Mouse (Mus musculus): ENCODE measurements at regions not wholly inside any gene's neighbourhood (a gene's known extent, or its start where the extent isn't known, plus 50 kb on each side); places are given as distances from the start of the nearest gene placed in this dataset.

DNA sequence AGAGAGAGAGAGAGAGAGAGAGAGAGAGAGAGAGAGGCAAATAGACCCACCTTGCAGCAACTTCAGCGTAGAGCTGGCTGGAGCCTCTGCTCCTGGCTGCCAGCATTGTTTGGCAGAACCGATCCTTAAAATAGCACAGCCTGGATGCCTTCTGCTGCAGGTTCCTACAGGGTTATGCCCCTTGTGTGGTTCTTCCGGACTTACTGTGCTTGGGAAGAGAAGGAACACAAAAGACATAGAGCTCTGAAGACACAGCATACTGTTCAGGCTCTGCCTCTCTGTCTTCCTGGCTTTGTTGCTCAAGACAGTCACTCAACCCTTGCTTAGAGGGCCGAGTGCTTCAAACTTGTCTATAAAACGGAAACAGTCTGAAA lies 86.2 kb upstream of the Slc25a26 start:
- DNase-seq (ENCODE audit: low spot score in 2 of 2) = no peak

DNA sequence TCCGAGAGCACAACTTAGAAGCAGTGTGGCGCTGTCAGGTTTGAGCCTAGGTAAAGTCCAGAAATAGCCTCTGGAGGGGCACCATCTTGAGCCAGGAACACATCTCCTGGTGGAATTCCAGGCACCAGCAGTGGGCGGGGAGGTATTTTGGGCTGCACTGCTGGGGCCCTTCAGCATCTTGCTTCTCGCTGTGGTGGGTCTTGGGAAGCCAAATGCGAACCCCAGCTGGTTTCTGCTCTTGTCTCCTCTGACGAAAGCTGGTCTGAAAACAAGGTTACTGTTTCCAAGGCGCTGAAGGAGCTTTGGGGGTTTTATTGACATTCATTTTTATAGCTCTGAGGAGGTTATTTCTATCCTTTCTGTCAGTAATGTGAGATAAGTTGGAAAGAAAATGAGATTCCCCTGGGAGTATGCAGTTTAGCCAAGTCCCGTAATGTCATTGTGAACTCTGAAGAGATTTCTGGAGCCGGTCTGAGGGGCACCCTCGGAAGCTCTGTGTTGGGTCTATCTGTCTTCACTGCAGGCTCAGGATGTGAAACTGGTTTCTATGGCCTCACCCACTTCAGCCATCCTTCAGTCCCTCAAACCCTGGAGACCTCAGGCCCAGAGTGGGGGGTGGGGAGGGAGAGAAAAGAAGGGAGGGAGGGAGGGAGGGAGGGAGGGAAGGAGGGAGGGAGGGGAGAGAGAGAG lies 86.7 kb upstream of the Slc25a26 start:
- DNase-seq (ENCODE audit: low spot score in 2 of 2) = no peak

- DNase-seq (ENCODE audit: low spot score in 2 of 2) = no peak
Measured at GRCm38 (mm10) chr6:94412341-94412740, 87.8 kb upstream of the Slc25a26 start.

DNA sequence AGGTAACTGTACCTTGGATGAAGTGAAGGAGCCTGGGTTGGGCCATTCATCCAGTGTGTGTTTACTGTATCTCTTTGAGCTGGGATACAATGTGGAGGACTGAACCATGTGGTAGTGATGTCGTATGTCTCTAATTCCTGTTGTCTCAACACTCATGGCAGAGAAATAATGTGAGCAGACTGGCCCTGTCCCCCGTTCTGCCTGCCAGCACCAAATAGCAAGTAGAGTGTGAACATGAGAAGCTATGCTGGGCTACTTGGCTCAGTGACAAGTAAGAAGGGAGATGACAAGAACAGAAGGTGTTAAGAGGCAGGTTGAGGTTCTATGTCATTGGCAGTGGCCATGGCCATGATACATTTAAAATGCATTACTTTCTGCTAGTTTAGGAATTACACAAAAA lies 89.7 kb upstream of the Slc25a26 start:
- DNase-seq (ENCODE audit: low spot score in 2 of 2) = no peak

GRCm38 (mm10) chr6:94408996-94409395 lies 91.1 kb upstream of the Slc25a26 start:
- DNase-seq (ENCODE audit: low spot score in 2 of 2) = no peak

DNA sequence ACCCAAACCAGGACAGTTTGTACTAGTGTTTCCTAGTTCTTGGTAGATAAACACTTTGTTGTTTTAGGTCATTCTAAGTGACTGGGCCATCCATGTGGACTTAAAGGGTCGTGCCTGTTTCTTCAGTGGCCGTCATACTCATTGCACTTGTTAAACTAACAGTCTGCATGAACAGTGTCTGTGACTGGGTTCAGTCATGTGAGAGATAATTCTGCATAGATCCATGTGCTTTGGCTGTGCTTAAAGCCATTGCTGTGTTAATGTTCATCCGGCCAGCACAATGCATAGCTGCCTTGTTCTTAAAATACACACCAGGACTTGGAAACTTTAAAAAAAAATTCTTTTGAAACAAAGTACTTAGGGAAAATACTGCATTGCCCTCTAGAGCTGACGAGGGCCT lies 92.4 kb upstream of the Slc25a26 start:
- no peak for DNase-seq (ENCODE audit: low spot score in 2 of 2)

- DNase-seq (ENCODE audit: low spot score in 2 of 2) = no peak
Measured at GRCm38 (mm10) chr6:94405371-94406076, 94.6 kb upstream of the Slc25a26 start.

- DNase-seq (ENCODE audit: low spot score in 2 of 2) = no peak
Measured at GRCm38 (mm10) chr6:94401617-94402481, 98.3 kb upstream of the Slc25a26 start.

GRCm38 (mm10) chr6:94401061-94401591 lies 99.0 kb upstream of the Slc25a26 start:
- DNase-seq (ENCODE audit: low spot score in 2 of 2) = no peak

GRCm38 (mm10) chr6:94400471-94401051 lies 99.6 kb upstream of the Slc25a26 start:
- peak in 1 of 2 experiments; percentile 16 for DNase-seq (ENCODE audit: low spot score in 2 of 2)

DNA sequence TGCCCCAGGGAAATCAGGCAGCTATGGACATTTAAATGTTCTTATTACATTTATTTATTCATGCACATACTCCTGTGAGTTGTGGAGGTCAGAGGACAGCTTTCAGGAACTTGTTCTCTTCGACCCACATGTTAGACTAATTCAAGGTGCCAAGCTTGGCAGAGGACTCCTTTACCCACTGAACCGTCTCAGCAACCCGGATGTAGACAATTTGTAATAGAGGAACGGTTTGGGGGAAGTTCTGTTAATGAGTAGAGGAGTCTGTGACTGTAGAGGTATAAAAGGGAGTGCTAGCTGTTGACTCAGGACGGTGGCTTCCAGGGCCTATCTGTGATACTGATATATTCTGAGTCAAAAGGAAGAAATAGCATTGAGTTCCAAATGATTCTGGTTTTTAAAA lies 107.4 kb upstream of the Magi1 start:
- DNase-seq (ENCODE audit: low spot score in 2 of 2) = no peak

DNA sequence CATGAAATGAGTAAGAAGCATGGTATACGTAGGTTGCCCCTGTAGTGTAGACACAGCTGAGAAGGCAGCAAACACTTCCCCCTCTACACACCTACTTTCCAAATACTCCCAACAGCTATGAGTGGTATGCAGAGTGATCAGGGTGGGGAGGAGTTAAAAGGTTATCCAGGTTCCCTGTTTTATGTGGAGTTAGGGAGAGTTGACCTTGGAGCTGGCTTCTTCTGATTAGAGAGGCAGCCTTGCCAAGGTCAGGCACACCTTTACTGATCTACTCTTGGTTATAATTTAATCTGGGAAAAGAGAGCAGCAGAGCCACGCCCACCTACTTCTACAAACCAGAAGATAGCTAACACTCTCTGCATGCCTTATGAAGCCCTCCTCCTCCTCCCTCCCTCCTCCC lies 106.7 kb upstream of the Magi1 start:
- DNase-seq (ENCODE audit: low spot score in 2 of 2) = no peak

DNA sequence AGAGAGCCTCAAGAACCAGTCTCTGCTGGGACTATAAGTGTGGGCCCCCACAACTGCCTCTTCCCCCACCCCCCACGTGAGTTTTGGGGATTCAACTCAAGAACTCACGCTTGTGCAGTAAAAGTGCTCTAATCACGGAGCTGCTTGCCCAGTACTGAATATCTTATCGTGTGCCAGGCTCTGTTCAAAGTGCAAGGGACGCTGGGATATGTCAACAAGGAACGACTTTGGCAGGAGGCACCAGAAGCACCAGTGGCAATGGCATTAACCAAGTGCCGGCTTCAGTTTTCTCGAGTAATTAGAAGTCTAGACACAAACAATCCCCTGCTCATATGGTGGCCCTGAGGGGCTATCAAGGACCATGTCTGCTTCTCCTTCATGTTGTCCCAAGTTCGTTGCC lies 106.0 kb upstream of the Magi1 start:
- DNase-seq (ENCODE audit: low spot score in 2 of 2) = no peak

- no peak for DNase-seq (ENCODE audit: low spot score in 2 of 2)
Measured at GRCm38 (mm10) chr6:94387648-94388047, 103.9 kb upstream of the Magi1 start.

DNA sequence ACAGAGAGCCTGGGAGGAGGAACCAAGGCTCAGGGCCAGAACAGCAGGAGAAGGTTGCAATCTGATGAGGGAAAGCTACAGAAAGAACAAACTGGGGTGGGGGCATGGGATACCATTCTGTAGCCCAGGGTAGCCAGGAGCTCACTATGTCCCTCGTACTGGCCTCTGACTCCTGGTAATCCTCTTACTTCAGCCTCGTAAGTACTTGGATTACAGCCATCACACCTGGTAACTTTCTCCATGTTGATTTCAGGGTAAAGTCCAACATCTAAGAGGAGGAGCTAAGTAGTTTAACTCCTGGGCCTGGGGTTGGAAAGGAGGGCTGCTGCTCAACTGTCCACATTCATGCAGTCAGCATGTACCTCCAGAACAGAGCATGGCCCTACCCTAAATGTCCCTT lies 101.8 kb upstream of the Magi1 start:
- no peak for DNase-seq (ENCODE audit: low spot score in 2 of 2)

GRCm38 (mm10) chr6:94369991-94370390 lies 86.3 kb upstream of the Magi1 start:
- no peak for DNase-seq (ENCODE audit: low spot score in 2 of 2)

- no peak for DNase-seq (ENCODE audit: low spot score in 2 of 2)
Measured at GRCm38 (mm10) chr6:94363951-94364350, 80.2 kb upstream of the Magi1 start.

GRCm38 (mm10) chr6:94362626-94363025 lies 78.9 kb upstream of the Magi1 start:
- DNase-seq (ENCODE audit: low spot score in 2 of 2) = no peak

DNA sequence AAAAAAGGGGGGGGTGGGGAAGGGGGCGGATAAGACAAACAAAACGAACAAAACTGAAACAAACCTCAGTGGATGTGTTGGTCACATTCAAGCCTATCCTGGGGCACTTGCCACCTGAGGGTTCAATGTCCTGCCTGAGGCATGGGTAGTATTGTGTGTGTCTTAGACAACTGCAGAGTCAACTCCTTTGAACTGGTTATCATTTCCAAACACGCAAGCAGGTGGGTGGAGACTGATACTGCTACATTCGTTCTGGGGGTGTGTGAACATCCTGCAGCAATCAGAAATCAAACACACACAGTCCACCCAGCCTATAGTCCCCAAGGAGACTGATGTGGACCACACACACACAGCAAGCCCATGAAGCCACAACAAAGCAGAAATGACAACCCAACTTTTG lies 73.9 kb upstream of the Magi1 start:
- no peak for DNase-seq (ENCODE audit: low spot score in 2 of 2)

- DNase-seq (ENCODE audit: low spot score in 2 of 2) = no peak
Measured at GRCm38 (mm10) chr6:94354451-94355095, 70.9 kb upstream of the Magi1 start.

DNA sequence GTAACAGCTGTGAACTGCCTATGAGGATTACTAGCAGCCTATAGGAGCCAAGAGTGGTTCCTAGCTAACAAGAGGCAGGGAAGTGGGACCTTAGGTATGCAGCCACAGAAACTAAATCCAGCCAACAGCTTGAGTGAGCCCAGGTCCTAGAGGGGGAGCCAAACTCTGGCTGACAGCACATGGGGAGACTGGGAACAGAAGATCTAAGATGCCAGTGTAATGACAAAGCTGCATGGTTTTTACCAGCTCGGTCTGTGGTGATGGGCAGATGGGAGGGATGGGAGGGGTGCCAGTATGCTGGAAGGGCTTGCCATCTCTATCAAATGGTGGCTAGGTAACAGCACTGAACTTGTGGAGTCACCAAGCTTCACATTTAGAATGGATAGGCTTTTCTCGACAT lies 60.6 kb upstream of the Magi1 start:
- DNase-seq (ENCODE audit: low spot score in 2 of 2) = no peak

Measured in gastrocnemius, postnatal 4 days (tissue).